Mouse (Mus musculus): ENCODE measurements around the gene Mad2l2. TPM values are rescaled to one million over a fixed set of nuclear protein-coding genes. Genes with fewer than 3 reads are reported as not detected.
"Not testable (repeated sequence)": the region's sequence is repeated elsewhere in the genome, so short reads cannot be mapped to it uniquely, and the experiment has no call there.

Gene Mad2l2
- polyA plus RNA-seq, 1 experiment from 2014 or later, result 25.5 TPM

DNA sequence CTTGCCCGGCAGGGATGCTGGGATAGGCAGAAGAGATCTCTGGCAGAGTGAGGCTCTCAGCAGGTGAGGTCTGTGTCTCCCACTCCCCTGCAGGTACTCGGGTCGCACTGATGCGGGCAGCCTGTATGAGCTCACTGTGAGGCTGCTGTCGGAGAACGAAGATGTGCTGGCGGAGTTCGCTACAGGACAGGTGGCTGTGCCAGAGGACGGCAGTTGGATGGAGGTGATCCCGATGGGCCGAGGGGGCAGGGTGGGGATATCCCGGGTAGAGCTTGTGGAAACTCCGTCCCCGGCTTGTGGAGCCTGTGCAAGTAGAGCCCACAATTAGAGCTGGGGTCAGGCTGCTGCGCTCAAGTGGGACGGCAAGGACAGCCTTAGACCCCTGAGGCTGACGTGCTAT, 35.4 kb downstream of the Mad2l2 start:
- Histone ChIP-seq H3K27me3 (replicated peaks) (peaks cover 94% of the 10 kb centered on the region), H3K36me3 (no peaks in the 10 kb centered on the region), H3K9ac (no peak overlapping the region), H3K4me1 (peaks cover 17% of the 10 kb centered on the region), H3K4me3 (no peak overlapping the region), H3K4me2 (no peak overlapping the region), H3K9me3 (replicated peaks) (no peaks in the 10 kb centered on the region), H3K27ac (no peak overlapping the region)
- no peak for ATAC-seq
- 14% methylated on average over 17 of the region's 17 CpGs for WGBS (ENCODE audit: insufficient replicate concordance)

DNA sequence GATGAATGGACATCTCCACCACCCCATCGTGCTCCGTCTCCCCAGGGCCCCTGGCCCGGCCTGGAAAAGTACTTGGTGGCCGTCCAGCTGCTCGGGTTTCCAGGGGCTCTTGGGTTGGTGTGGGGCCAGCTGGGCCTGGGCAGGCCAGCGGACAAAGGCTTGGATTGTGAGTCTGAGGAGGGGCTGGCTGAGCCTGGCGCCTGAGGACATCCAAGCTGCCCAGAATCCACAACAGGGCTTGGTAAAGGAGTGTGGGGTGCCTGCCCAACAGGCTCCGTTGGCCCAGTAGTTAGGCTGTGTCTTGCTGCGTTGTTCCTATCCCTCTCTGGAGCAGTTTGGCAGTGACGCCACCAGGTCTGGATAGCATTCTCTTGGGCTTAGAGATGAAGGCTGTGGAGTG, 36.2 kb downstream of the Mad2l2 start:
- Histone ChIP-seq H3K27ac (no peak overlapping the region), H3K27me3 (replicated peaks) (peaks cover 94% of the 10 kb centered on the region), H3K4me2 (peak overlapping the region; percentile 11; the same call in 1 of the 2 replicates), H3K36me3 (no peaks in the 10 kb centered on the region), H3K9ac (no peak overlapping the region), H3K4me3 (no peak overlapping the region), H3K9me3 (replicated peaks) (no peaks in the 10 kb centered on the region), H3K4me1 (peaks cover 13% of the 10 kb centered on the region)
- no peak for ATAC-seq
- WGBS (ENCODE audit: insufficient replicate concordance), result 14% methylated on average over 10 of the region's 10 CpGs

DNA sequence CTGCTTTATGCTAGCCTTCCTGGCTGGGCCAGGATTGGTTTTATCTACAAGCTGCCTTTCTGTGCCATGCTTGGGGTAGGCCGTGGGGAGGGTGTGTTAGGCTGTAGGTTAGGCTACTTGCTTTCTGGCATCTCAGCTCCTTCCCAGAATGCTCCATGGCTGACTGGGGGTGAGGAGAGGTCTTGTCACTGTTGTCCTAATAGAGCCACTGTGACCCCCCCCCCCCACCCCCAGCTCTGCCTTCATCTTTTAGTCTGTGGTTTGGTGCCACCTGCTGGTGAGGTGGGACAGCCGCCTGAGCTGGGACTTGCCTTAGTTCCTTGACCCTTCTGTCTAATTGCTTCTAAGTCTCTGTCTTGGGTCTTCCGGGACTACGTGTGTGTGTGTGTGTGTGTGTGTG, 36.8 kb downstream of the Mad2l2 start:
- Histone ChIP-seq H3K4me2 (peak overlapping the region; percentile 11; the same call in 1 of the 2 replicates), H3K9ac (no peak overlapping the region), H3K9me3 (replicated peaks) (no peaks in the 10 kb centered on the region), H3K27ac (no peak overlapping the region), H3K4me3 (no peak overlapping the region), H3K4me1 (peaks cover 13% of the 10 kb centered on the region), H3K36me3 (no peaks in the 10 kb centered on the region), H3K27me3 (replicated peaks) (peaks cover 94% of the 10 kb centered on the region)
- ATAC-seq, result no peak
- 18% methylated on average over 4 of the region's 4 CpGs for WGBS (ENCODE audit: insufficient replicate concordance)

DNA sequence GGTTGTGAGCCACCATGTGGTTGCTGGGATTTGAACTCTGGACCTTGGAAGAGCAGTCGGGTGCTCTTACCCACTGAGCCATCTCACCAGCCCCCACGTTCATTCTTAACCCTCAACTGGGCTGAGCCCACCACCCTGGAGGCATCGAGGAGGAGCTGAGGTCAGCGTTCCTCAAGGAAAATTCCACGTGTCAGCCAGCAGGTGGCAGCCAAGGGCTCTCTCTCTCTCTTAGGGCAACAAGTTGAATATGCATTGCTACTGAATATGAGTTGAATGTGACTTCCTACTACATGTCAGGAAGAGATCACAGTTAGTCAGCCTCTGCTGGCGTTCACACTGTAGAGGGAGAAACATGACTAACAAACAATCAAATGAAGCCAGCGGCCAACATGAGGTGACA, 38.1 kb downstream of the Mad2l2 start:
- Histone ChIP-seq H3K4me2 (no peak overlapping the region), H3K4me1 (peaks cover 13% of the 10 kb centered on the region), H3K36me3 (no peaks in the 10 kb centered on the region), H3K27ac (no peak overlapping the region), H3K9me3 (replicated peaks) (no peaks in the 10 kb centered on the region), H3K27me3 (replicated peaks) (peaks cover 94% of the 10 kb centered on the region), H3K4me3 (no peak overlapping the region), H3K9ac (no peak overlapping the region)
- 14% methylated on average over 7 of the region's 7 CpGs for WGBS (ENCODE audit: insufficient replicate concordance)
- ATAC-seq, result no peak

DNA sequence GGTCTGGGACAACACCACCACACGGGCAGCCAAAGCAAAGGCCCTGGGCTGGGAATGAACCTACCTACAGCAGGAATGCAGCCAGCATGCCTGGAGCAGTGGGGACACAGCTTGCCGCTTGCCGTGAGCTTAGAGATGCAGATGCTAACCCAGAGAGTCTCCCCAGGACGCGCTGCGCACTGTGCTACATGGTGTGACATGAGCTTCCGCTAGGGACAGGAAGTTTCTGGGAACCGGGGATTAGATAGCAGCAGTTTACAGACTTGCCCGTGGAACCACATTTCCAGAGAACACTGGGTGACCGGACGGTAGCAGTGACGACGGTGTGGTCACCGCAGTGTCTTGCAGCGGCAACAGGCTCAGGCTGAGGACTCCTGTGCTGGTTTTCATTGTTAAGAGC, 39.4 kb downstream of the Mad2l2 start:
- Histone ChIP-seq H3K4me3 (no peak overlapping the region), H3K9me3 (replicated peaks) (no peaks in the 10 kb centered on the region), H3K36me3 (no peaks in the 10 kb centered on the region), H3K4me2 (peak overlapping the region; percentile 19), H3K9ac (no peak overlapping the region), H3K27ac (no peak overlapping the region), H3K4me1 (0 out of 2 replicates have a peak, but pooled peaks cover 4% of the 10 kb centered on the region), H3K27me3 (replicated peaks) (peaks cover 94% of the 10 kb centered on the region)
- ATAC-seq, result no peak
- 7% methylated on average over 15 of the region's 15 CpGs for WGBS (ENCODE audit: insufficient replicate concordance)

DNA sequence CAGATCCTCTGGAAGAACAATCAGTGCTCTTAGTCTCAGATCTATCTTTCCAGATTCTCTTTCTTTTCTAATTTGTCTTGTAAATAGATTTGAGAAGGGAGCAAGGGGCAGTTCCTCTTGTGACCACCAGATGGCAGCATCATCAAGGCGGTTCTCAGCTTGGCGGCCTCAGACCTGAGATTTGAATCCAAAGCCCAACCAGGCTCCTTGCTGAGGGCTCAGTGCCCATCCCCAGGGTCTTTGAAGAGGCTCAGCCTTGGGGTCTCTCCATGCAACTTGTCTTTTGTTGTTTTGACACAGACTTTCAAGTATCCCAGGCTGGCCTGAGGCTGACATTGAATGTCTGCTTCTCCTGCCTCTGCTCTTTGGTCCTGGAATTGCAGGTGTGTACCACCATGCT, 40.7 kb downstream of the Mad2l2 start:
- WGBS (ENCODE audit: insufficient replicate concordance), result 2% methylated on average over 2 of the region's 2 CpGs
- ATAC-seq, result no peak
- H3K9ac ChIP-seq, result no peak overlapping the region
- H3K27ac ChIP-seq, result no peak overlapping the region
- no peak overlapping the region for H3K4me3 ChIP-seq
- no peaks in the 10 kb centered on the region for H3K36me3 ChIP-seq
- no peak overlapping the region for H3K4me2 ChIP-seq
- no peaks in the 10 kb centered on the region for H3K9me3 ChIP-seq (replicated peaks)
- H3K27me3 ChIP-seq (replicated peaks), result peaks cover 94% of the 10 kb centered on the region
- H3K4me1 ChIP-seq, result 0 out of 2 replicates have a peak, but pooled peaks cover 4% of the 10 kb centered on the region

DNA sequence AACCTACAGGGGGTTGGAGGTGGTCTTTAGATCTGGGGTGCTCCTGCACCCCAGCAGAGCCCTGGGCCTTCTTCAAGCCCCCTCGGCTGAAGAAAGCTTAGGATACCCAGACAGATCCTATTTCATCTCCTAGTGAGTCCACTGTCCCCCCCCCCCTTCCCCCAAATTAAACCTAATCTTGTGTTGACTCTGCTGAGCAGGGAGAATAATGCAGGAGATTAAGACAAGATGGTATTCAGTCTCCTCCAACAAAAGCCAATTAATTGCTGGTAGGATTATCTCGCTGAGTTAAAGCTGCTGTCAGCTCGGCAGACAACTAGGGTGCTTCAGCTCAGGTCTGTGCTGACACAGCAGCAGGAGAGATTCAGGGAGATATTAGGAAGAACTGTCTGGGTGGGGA, 41.1 kb downstream of the Mad2l2 start:
- Histone ChIP-seq H3K27ac (no peak overlapping the region), H3K36me3 (no peaks in the 10 kb centered on the region), H3K9me3 (replicated peaks) (no peaks in the 10 kb centered on the region), H3K4me1 (0 out of 2 replicates have a peak, but pooled peaks cover 4% of the 10 kb centered on the region), H3K9ac (no peak overlapping the region), H3K4me2 (no peak overlapping the region), H3K27me3 (replicated peaks) (peaks cover 94% of the 10 kb centered on the region), H3K4me3 (no peak overlapping the region)
- no peak for ATAC-seq
- WGBS (ENCODE audit: insufficient replicate concordance), result 51% methylated on average over 3 of the region's 3 CpGs

DNA sequence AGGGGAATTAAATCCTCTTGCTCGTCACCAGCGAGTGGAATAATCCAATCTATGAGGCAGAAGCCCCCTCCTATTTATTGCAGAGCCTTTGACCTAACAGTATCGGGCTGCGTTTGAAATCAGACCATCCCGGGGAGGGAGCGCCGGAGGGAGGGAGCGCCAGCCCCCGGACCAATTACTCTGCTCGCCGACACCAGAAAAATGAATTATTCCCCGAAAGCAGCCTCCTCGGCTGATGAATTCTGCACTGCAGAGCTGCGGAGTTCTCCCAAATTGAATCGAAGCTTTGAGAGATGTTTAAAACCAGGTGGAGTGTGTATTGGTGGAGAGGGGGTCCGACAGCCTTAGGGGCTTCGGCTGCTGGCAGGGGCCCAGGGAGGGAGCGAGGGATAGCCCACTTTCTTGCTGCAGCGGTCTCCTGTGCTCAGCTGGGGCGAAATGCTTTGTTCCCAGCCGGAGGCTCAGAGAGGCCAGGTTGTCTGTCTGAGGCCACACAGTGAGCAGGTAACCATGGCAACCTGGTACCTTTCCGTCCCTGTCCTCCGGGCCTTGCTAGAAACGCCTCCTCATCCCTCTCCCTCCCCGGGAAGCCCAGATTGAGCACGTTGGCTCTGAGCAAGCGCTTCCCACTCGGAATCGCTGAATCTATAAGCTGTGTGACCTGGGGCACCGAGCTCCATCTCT, 43.8 kb downstream of the Mad2l2 start:
- Histone ChIP-seq H3K4me1 (no peaks in the 10 kb centered on the region), H3K27ac (no peak overlapping the region), H3K4me2 (no peak overlapping the region), H3K4me3 (no peak overlapping the region), H3K27me3 (replicated peaks) (peaks cover 97% of the 10 kb centered on the region), H3K9ac (no peak overlapping the region), H3K9me3 (replicated peaks) (no peaks in the 10 kb centered on the region), H3K36me3 (no peaks in the 10 kb centered on the region)
- WGBS (ENCODE audit: insufficient replicate concordance), result 4% methylated on average over 30 of the region's 30 CpGs
- ATAC-seq, result no peak

DNA sequence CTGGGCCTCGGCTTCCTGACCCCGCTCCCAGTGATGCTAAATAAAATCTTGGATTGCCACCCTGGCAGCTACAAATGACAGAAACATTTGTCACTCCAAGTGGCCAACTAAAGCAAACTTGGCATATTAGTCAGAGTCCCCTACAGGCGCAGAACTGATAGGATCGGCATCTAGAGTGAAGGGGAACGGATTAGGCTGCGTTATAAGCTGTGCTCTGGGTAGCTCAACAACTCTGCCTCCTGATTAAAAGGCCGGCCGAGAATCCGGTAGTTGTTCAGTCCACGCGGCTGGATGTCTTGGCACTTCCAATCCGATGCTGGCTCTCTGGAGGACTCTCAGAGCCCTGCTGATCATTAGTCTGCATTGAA, 44.3 kb downstream of the Mad2l2 start:
- Histone ChIP-seq H3K4me1 (no peaks in the 10 kb centered on the region), H3K36me3 (no peaks in the 10 kb centered on the region), H3K27me3 (replicated peaks) (peaks cover 99% of the 10 kb centered on the region), H3K4me3 (no peak overlapping the region), H3K27ac (no peak overlapping the region), H3K4me2 (no peak overlapping the region), H3K9me3 (replicated peaks) (no peaks in the 10 kb centered on the region), H3K9ac (no peak overlapping the region)
- no peak for ATAC-seq
- WGBS (ENCODE audit: insufficient replicate concordance), result 13% methylated on average over 12 of the region's 12 CpGs

DNA sequence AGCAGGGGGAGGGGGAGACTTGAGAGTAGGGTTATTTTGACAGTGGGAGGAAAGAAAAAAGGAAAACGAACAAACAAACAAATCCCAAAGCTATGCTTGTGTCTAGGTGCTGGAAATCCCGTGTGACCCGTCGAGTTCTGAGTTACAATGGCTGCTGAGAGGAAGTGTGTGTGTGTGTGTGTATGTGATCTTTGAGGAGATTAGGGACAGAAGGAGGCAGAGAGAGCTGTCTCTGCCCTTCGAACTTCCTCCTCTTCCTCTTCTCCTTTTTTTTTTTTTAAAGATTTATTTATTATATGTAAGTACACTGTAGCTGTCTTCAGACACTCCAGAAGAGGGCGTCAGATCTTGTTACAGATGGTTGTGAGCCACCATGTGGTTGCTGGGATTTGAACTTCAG, 46.4 kb downstream of the Mad2l2 start:
- H3K9me3 ChIP-seq (replicated peaks); H3K36me3 ChIP-seq; H3K27ac ChIP-seq; H3K4me1 ChIP-seq; ATAC-seq; H3K4me2 ChIP-seq; H3K9ac ChIP-seq; H3K4me3 ChIP-seq: not testable (repeated sequence)
- WGBS (ENCODE audit: insufficient replicate concordance), result 28% methylated on average over 5 of the region's 6 CpGs
- H3K27me3 ChIP-seq (replicated peaks), result peaks cover 95% of the 10 kb centered on the region

DNA sequence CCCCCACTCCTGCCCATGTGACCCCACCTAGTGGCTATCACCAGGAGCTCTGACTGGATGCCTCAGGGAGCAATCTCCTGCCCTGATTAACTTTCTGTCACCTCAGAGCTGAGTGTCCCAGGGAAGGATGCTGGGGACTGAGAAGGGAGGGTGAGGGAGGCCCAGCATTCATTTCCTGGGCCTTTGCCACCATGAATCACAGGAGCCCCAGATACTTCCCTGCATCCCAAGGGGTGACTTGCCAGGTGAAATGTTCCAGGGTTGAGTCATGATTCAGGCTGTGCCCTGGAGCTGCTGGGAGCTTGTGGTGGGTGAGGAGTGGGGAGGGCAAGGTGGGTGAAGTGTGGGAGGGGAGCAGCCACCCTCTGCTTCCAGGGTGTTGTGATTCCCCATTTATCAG, 47.5 kb downstream of the Mad2l2 start:
- H3K4me1 ChIP-seq, result 0 out of 2 replicates have a peak, but pooled peaks cover 2% of the 10 kb centered on the region
- ATAC-seq, result no peak
- H3K9ac ChIP-seq, result no peak overlapping the region
- H3K4me2 ChIP-seq, result no peak overlapping the region
- H3K9me3 ChIP-seq (replicated peaks), result no peaks in the 10 kb centered on the region
- H3K27me3 ChIP-seq (replicated peaks), result peaks cover 95% of the 10 kb centered on the region
- no peak overlapping the region for H3K4me3 ChIP-seq
- no peaks in the 10 kb centered on the region for H3K36me3 ChIP-seq
- no peak overlapping the region for H3K27ac ChIP-seq

DNA sequence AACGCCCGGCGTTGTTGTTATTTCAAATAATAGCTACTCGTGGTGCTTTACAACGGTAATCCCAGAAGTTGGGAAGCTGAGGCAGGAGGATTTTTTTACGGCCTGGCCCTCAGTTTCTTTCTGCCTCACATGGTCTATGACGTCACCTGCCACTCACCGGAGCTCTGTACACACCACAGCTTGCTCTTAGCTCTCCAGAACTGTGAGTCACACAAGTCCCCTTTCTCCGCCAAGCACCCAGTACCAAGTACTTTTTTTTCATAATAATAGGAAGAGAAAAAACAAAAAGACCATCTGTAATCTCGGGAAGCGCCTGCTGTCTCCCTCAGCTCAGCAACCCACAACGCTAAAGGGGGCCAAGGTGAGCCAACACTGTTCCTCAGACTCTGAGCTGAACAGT, 51.3 kb downstream of the Mad2l2 start:
- Histone ChIP-seq H3K9me3 (replicated peaks) (no peaks in the 10 kb centered on the region), H3K36me3 (no peaks in the 10 kb centered on the region), H3K4me1 (0 out of 2 replicates have a peak, but pooled peaks cover 5% of the 10 kb centered on the region), H3K27ac (no peak overlapping the region), H3K27me3 (replicated peaks) (peaks cover 81% of the 10 kb centered on the region), H3K9ac (no peak overlapping the region), H3K4me3 (no peak overlapping the region), H3K4me2 (no peak overlapping the region)
- no peak for ATAC-seq
- WGBS (ENCODE audit: insufficient replicate concordance), result 78% methylated on average over 12 of the region's 12 CpGs

DNA sequence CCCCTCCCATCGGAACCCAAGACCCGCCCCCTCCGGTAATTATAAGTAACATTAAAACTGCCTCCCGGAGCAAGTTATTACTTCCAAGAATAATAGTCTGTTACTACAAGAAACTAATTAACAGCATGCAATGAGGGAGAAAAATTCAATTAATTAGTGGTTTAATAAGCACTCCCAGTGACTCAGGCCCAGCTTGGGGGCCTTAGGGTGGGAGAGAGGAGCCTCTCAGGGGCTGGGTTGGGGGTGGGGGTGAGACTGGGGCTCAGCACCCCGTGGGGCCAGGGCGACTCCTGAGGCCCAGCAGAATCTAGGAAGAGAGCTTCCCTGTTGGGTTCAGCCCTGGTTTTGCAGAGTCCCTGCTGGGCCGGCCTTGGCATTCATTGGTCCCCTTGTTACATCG, 52.2 kb downstream of the Mad2l2 start:
- 26% methylated on average over 8 of the region's 8 CpGs for WGBS (ENCODE audit: insufficient replicate concordance)
- peaks cover 76% of the 10 kb centered on the region for H3K27me3 ChIP-seq (replicated peaks)
- no peak for ATAC-seq

More for the DNA sequence above, 52.2 kb downstream of the Mad2l2 start:
- 0 out of 2 replicates have a peak, but pooled peaks cover 5% of the 10 kb centered on the region for H3K4me1 ChIP-seq
- H3K4me3 ChIP-seq, result no peak overlapping the region
- H3K4me2 ChIP-seq, result no peak overlapping the region
- H3K9ac ChIP-seq, result no peak overlapping the region
- H3K27ac ChIP-seq, result no peak overlapping the region
- no peaks in the 10 kb centered on the region for H3K9me3 ChIP-seq (replicated peaks)
- H3K36me3 ChIP-seq, result no peaks in the 10 kb centered on the region

Measured in liver, embryonic 12.5 days (tissue).